In the genomic region with DNA sequence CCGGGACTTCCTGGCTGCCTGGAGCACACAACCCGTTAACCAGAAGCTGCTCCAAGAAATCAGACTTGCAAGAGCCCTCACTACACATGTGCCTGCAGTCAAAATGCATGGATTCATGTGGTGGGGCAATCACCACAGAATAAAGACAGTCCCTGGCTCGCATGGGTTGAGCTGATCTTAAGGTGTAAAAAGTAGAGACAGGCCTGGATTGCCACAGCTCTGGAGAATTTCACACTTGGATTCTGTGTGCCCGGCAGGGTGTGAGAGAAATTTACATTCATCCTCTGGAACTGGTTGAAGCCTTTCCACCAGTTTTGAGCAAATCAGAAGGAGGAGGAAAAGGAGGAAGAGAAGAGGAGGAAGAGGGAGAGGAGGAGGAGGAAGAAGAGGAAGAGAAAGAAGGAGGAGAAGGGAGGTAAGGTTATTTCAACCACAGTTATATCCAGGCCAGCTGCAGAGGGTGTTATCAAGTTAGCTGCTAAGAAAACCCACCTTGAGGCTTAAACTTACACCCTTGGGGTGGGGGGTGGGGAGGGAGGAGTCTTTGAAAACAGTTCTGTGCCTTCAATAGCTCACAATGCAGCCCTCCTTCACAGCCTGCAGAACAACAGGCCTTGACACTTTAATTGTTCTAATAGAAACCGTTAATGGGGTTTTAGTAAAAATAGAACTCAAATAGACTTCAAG, we compare ENCODE assay signal across 15 mouse cellular contexts.
"Had no signal": no experiment of that assay in that cellular context is flagged by ENCODE, and none has a peak within 500 bp of the region (broad histone marks: within the 10 kb centered on the region; RNA-seq: fewer than 3 reads in every experiment).

No protein-coding gene starts in this region.

- H3K4me2 ChIP-seq: kidney, embryonic 15.5 days; liver, embryonic 13.5 days; midbrain, embryonic 11.5 days had no signal

- H3K27me3 ChIP-seq: kidney, embryonic 15.5 days had no signal

- H3K9ac ChIP-seq: kidney, embryonic 15.5 days; liver, embryonic 13.5 days had no signal

- H3K9me3 ChIP-seq: kidney, embryonic 15.5 days; liver, embryonic 13.5 days had no signal

- DNase-seq: kidney, adult 8-10 months; kidney, postnatal 25 days; layer of hippocampus, postnatal 36 days; liver, embryonic 13.5 days; lung, adult 2 months; lung, postnatal 14 days; lung, postnatal 4 days; midbrain, embryonic 14.5 days; retina, postnatal 1 day; right cerebral cortex, postnatal 25 days; thymus, adult 18-20 months; thymus, postnatal 36 days had no signal

- H3K4me1 ChIP-seq: liver, embryonic 13.5 days had no signal

- H3K36me3 ChIP-seq: kidney, embryonic 15.5 days; liver, embryonic 13.5 days had no signal

- H3K4me3 ChIP-seq: kidney, embryonic 15.5 days; left cerebral cortex, adult 2 months; liver, embryonic 13.5 days had no signal

- H3K27ac ChIP-seq: kidney, embryonic 15.5 days; left cerebral cortex, adult 2 months; liver, embryonic 13.5 days had no signal
